Mouse (Mus musculus): Measurements from ENCODE around the gene Wdr31.

GRCm38 (mm10) chr4:62398956-62399355, 71.7 kb downstream of the Wdr31 start:
- no peak for TF ChIP-seq POLR2A (IDR thresholded peaks at IDR 0.05; ENCODE audit: low read depth, low read length)
- TF ChIP-seq CTCF (IDR thresholded peaks at IDR 0.05; ENCODE audit: extremely low read depth, insufficient read depth, insufficient read length, insufficient replicate concordance) = no peak

All from spleen, adult 2 months (tissue).